Mouse (Mus musculus): Measurements from ENCODE around the gene Ly6g6c.

- no peak for TF ChIP-seq CTCF (IDR thresholded peaks at IDR 0.05; ENCODE audit: control insufficient read depth, insufficient read depth, low read length)
- no peak for TF ChIP-seq POLR2A (IDR thresholded peaks at IDR 0.05; ENCODE audit: borderline replicate concordance, control insufficient read depth, low read depth, low read length)
Measured at GRCm38 (mm10) chr17:35044904-35045806, 20.0 kb upstream of the Ly6g6c start.
